Mouse (Mus musculus): ENCODE data around the gene Lhx2. TPM values are rescaled to one million over a fixed set of nuclear protein-coding genes. Genes with fewer than 3 reads are reported as not detected.

The Lhx2 gene
- total RNA-seq, 2 experiments from 2014 or later, result 0.91 to 1.5 TPM

DNA sequence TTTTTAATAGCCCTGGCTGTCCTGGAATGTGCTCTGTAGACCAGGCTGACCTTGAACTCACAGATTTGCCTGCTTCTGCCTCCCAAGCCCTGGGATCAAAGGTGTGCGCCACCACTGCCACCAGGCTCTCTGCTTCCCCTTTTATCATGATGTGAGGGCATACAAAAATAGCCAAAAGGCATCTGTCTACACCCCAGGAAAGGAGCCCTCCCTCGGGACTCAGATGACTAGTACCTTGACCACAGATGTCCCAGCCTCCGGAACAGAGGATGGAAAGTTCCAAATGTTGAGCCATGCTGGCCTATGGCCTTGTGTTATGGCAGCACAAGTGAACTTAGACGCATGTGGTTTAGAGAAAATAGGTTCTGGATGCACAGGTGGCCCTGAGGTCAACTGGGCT, 66.3 kb downstream of the Lhx2 start:
- DNase-seq, result no peak

- DNase-seq, result no peak
These were observed 70.2 kb downstream of the Lhx2 start for GRCm38 (mm10) chr2:38409309-38409708.

DNA sequence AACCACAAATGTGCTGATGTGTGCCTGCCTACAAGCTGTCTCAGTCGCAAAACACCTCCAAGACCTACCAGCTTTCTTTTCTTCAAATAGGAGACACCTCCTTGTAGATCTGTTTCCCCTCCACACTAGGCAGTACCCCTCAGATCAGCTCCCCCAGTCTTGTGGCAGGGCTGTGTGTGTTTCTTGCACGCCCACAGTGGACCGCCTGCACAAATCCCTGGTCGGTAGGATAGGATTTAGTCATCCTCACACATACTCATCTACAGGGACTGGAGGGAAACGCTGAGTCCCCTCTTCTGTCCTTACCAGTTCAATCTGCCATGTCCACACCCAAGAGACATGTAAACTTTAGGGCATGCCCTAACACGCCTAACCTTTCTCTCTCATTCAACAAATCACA, 71.1 kb downstream of the Lhx2 start:
- DNase-seq, result no peak

- DNase-seq, result no peak
These were observed 73.6 kb downstream of the Lhx2 start for GRCm38 (mm10) chr2:38412599-38413177.

GRCm38 (mm10) chr2:38417970-38418369, 78.9 kb downstream of the Lhx2 start:
- peak; percentile 78 for DNase-seq

Other genes starting within 250 kb of the Lhx2 start
- gene Dennd1a, start 51.9 kb upstream of the Lhx2 start, total RNA-seq (2021), result 10 to 100 TPM; 16.7 to 25.0 TPM
- gene Nek6, start 172.4 kb downstream of the Lhx2 start, total RNA-seq (2021), result 10 to 100 TPM; 18.9 to 19.4 TPM

All from adrenal gland, postnatal 10 days (tissue).